Mouse (Mus musculus) liver, postnatal 0 days (tissue): ENCODE measurements at regions not wholly inside any gene's neighbourhood (a gene's known extent, or its start where the extent isn't known, plus 50 kb on each side); places are given as distances from the start of the nearest gene placed in this dataset.

ENCODE experiments used
- ATAC-seq: fragments of 200-750 bp; cut with Nextera tagmentation; 2 replicates; pipeline ENCODE4 v1.8.0; 2017; ENCODE audit warnings: mild to moderate bottlenecking, moderate library complexity
- DNase-seq: peaks from one replicate; pipeline ENCODE4 v3.0.0-alpha.2; 2016
- H3K27ac ChIP-seq: fragments of 300-500 bp; sonication (generic); 2 replicates; pipeline ENCODE4 v1.5.1; 2014; ENCODE audit warnings: antibody characterized with exemption, moderate library complexity, mild to moderate bottlenecking, low read depth
- H3K27me3 ChIP-seq: fragments of 300-500 bp; sonication (generic); 2 replicates; pipeline ENCODE4 v1.6.1; 2014; ENCODE audit warnings: low read length, control low read depth, mixed read lengths; ENCODE audit not compliant: insufficient read depth
- H3K36me3 ChIP-seq: fragments of 300-500 bp; sonication (generic); replicated peaks from 2 replicates; pipeline ENCODE4 v1.6.1; 2014; ENCODE audit warnings: mild to moderate bottlenecking, control low read depth, low read length, moderate library complexity, mixed read lengths; ENCODE audit not compliant: insufficient read depth
- H3K4me1 ChIP-seq: fragments of 300-500 bp; sonication (generic); 2 replicates; pipeline ENCODE4 v1.6.1; 2014; ENCODE audit warnings: antibody characterized with exemption, mild to moderate bottlenecking, control low read depth; ENCODE audit not compliant: insufficient read depth
- H3K4me2 ChIP-seq: fragments of 300-500 bp; sonication (generic); 2 replicates; pipeline ENCODE4 v1.6.1; 2014; ENCODE audit warnings: low read depth, mild to moderate bottlenecking, low read length, moderate library complexity, mixed read lengths
- H3K4me3 ChIP-seq: fragments of 300-500 bp; sonication (generic); 2 replicates; pipeline ENCODE4 v1.5.1; 2014; ENCODE audit warnings: low read depth, low read length
- H3K9ac ChIP-seq: fragments of 300-500 bp; sonication (generic); replicated peaks from 2 replicates; pipeline ENCODE4 v1.6.1; 2014; ENCODE audit warnings: mild to moderate bottlenecking, moderate library complexity
- H3K9me3 ChIP-seq: fragments of 300-500 bp; sonication (generic); 2 replicates; pipeline ENCODE4 v1.6.1; 2016; ENCODE audit warnings: mild to moderate bottlenecking, control low read depth, low read length, mixed read lengths
- CTCF ChIP-seq: sonication (generic); IDR thresholded peaks from 2 replicates; pipeline ENCODE4 v1.5.1; 2016; ENCODE audit warnings: antibody characterized with exemption, low read depth
- EP300 ChIP-seq: IDR thresholded peaks from 2 replicates; pipeline ENCODE4 v1.6.1; 2016; ENCODE audit warnings: antibody characterized with exemption, low read depth, mild to moderate bottlenecking
- WGBS: fragments of 180-500 bp; shearing (Covaris S2); extraction: QIAGEN DNeasy Blood & Tissue Kit; methylation state at CpG from one replicate; pipeline ENCODE4 v1.1.7; 2014; ENCODE audit not compliant: insufficient replicate concordance; 5-methylcytosine and 5-hydroxymethylcytosine counted together

DNA sequence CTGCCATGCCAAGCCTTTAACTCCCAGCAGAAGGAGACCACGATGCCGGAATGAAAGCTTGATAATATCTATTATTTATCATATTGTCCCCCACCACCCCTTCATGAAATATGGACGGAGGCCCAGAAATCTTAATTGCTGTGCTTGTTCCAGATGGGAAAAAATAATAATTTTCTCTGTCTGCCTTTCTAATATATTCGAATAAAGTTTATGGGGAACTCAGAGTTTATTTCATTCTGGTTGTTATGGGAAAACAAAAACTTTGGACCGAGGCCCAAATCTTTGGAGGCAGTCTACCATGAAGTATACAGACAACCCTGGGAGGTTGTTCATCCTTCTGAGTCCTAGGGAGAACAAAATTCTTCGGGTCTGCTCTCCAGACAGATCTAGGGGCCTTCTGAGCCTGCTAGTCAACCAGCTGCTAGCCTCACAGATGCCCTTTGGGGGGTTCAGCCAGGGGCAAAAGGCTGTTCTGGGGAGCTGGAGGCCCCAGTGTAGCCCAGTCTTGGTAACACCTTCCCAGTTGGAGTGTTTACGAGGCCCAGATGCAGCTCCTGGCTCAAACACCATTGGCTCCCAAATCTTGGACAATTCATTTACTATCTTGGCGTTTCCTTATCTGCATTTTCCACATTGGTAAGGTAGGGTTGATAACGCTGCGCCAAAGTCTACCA lies 106.3 kb upstream of the Stx18 start:
- Histone ChIP-seq H3K9me3 (no peaks in the 10 kb centered on the region), H3K4me3 (no peak overlapping the region), H3K4me1 (no peaks in the 10 kb centered on the region), H3K36me3 (no peaks in the 10 kb centered on the region), H3K4me2 (no peak overlapping the region), H3K27me3 (no peaks in the 10 kb centered on the region), H3K9ac (no peak overlapping the region), H3K27ac (no peak overlapping the region)
- DNase-seq (no peak), ATAC-seq (no peak)
- TF ChIP-seq CTCF (no peak), EP300 (no peak)
- 66% methylated on average over 10 of the region's 10 CpGs for WGBS

DNA sequence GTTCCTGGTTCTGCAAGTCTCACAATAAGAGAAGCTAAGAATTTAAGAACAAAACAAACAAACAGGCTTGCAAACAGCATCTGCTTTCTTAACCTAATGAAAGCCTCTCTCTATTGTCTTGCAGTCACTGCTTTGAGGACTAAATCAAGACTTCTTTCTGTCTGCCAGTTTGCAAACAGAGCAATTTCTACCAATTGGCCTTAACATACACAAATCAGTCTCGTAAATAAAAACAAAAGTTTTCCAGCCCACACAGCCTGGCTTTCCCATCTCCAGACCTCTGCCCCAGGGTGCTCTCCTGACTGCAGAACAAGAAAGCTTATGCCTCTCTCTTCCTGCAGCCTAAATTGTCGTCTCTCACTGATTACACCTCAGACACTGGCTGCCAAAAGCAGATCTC lies 96.1 kb upstream of the Msx1 start:
- Histone ChIP-seq H3K4me3 (no peak overlapping the region), H3K4me1 (no peaks in the 10 kb centered on the region), H3K27ac (no peak overlapping the region), H3K27me3 (peaks cover 19% of the 10 kb centered on the region), H3K4me2 (no peak overlapping the region), H3K9me3 (no peaks in the 10 kb centered on the region), H3K9ac (no peak overlapping the region), H3K36me3 (no peaks in the 10 kb centered on the region)
- ATAC-seq (no peak), DNase-seq (no peak)
- 26% methylated on average over 2 of the region's 2 CpGs for WGBS
- no peak for TF ChIP-seq CTCF
- TF ChIP-seq EP300: no peak

GRCm38 (mm10) chr5:37919102-37919501 lies 94.7 kb upstream of the Msx1 start:
- peaks cover 19% of the 10 kb centered on the region for H3K27me3 ChIP-seq
- H3K9me3 ChIP-seq: no peaks in the 10 kb centered on the region
- no peak overlapping the region for H3K4me2 ChIP-seq
- H3K4me1 ChIP-seq: no peaks in the 10 kb centered on the region
- H3K9ac ChIP-seq: no peak overlapping the region
- no peaks in the 10 kb centered on the region for H3K36me3 ChIP-seq
- no peak for ATAC-seq
- H3K27ac ChIP-seq: no peak overlapping the region
- no peak for DNase-seq
- TF ChIP-seq EP300: no peak
- TF ChIP-seq CTCF: no peak
- H3K4me3 ChIP-seq: no peak overlapping the region
- 73% methylated on average over 3 of the region's 3 CpGs for WGBS

GRCm38 (mm10) chr5:37918001-37918707 lies 93.8 kb upstream of the Msx1 start:
- no peak for ATAC-seq

GRCm38 (mm10) chr5:37917161-37917560 lies 92.8 kb upstream of the Msx1 start:
- Histone ChIP-seq H3K4me1 (no peaks in the 10 kb centered on the region), H3K9me3 (no peaks in the 10 kb centered on the region), H3K27ac (no peak overlapping the region), H3K9ac (no peak overlapping the region), H3K4me2 (no peak overlapping the region), H3K27me3 (peaks cover 19% of the 10 kb centered on the region), H3K4me3 (no peak overlapping the region), H3K36me3 (no peaks in the 10 kb centered on the region)
- DNase-seq (no peak), ATAC-seq (no peak)
- TF ChIP-seq CTCF: no peak
- no peak for TF ChIP-seq EP300
- 12% methylated on average over 5 of the region's 5 CpGs for WGBS

More at GRCm38 (mm10) chr5:37918001-37918707, 93.8 kb upstream of the Msx1 start:
- DNase-seq: no peak
- Histone ChIP-seq H3K36me3 (no peaks in the 10 kb centered on the region), H3K4me3 (no peak overlapping the region), H3K4me1 (no peaks in the 10 kb centered on the region), H3K9me3 (no peaks in the 10 kb centered on the region), H3K4me2 (no peak overlapping the region), H3K27me3 (peaks cover 19% of the 10 kb centered on the region), H3K27ac (no peak overlapping the region), H3K9ac (no peak overlapping the region)
- TF ChIP-seq CTCF (no peak), EP300 (no peak)
- WGBS: 6% methylated on average over 28 of the region's 28 CpGs

GRCm38 (mm10) chr5:37904683-37905352 lies 80.4 kb upstream of the Msx1 start:
- WGBS: 40% methylated on average over 5 of the region's 5 CpGs
- H3K27me3 ChIP-seq: peaks cover 26% of the 10 kb centered on the region
- ATAC-seq: no peak

More at GRCm38 (mm10) chr5:37904683-37905352, 80.4 kb upstream of the Msx1 start:
- Histone ChIP-seq H3K9me3 (no peaks in the 10 kb centered on the region), H3K27ac (no peak overlapping the region), H3K4me2 (no peak overlapping the region), H3K4me1 (no peaks in the 10 kb centered on the region), H3K36me3 (no peaks in the 10 kb centered on the region), H3K9ac (no peak overlapping the region), H3K4me3 (no peak overlapping the region)
- DNase-seq: no peak
- TF ChIP-seq EP300 (no peak), CTCF (peak; percentile 48)
